Mouse (Mus musculus) layer of hippocampus, adult 8-10 months (tissue): ENCODE data around the gene Olfr60. TPM values are rescaled to one million over a fixed set of nuclear protein-coding genes. Genes with fewer than 3 reads are reported as not detected.

Experiments
- DNase-seq, 2 experiments: peaks; one replicate each; pipeline ENCODE4 v3.0.0; 2022; ENCODE audit warnings: low spot score in 2 of 2
- total RNA-seq, 4 experiments: library from RNA; stranded (reverse); gene quantifications; 2 replicates each; pipeline ENCODE4 v1.2.4; 2022

Gene Olfr60
- total RNA-seq, result not detected

GRCm38 (mm10) chr7:140361571-140361970 is at the start of gene Olfr60:
Olfr60 (minus strand) TSS chr7:140361671.
- DNase-seq, result no peak

GRCm38 (mm10) chr7:140402818-140403217 is 41.3 kb upstream of the Olfr60 start, which contains the start of gene Olfr531:
Olfr531 (minus strand) TSS chr7:140402918.
- DNase-seq, result no peak

- DNase-seq, result no peak
Observed at GRCm38 (mm10) chr7:140376911-140377310, 15.4 kb upstream of the Olfr60 start.

- no peak for DNase-seq
Observed at GRCm38 (mm10) chr7:140376231-140376630, 14.8 kb upstream of the Olfr60 start, which contains the start of gene Olfr530. Olfr530 (minus strand) TSS chr7:140376331.

DNA sequence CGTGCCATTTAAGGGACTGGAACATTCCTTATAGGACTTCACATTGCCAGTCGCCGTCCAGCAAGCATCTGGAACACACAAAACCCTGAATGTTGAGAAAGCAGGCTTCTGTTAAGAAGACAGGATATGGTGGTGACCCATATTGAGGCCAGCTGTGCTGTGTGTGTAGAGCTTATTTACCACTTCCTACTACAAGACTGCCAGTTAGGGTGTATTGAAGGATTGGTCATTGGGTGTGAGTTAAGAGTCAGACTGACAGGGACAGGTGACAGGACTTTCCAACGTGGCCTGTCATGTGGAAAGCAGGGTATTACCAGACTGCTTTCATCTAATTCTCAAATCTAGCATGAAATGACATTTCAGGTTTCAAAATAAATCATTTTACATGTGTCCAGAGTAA is 12.8 kb upstream of the Olfr60 start:
- no peak for DNase-seq

- DNase-seq, result no peak
Observed at GRCm38 (mm10) chr7:140333717-140334116, 27.8 kb downstream of the Olfr60 start, which contains the start of gene Olfr527. Olfr527 (plus strand) TSS chr7:140334017.

GRCm38 (mm10) chr7:140329766-140330304 is 31.6 kb downstream of the Olfr60 start:
- DNase-seq, result no peak

DNA sequence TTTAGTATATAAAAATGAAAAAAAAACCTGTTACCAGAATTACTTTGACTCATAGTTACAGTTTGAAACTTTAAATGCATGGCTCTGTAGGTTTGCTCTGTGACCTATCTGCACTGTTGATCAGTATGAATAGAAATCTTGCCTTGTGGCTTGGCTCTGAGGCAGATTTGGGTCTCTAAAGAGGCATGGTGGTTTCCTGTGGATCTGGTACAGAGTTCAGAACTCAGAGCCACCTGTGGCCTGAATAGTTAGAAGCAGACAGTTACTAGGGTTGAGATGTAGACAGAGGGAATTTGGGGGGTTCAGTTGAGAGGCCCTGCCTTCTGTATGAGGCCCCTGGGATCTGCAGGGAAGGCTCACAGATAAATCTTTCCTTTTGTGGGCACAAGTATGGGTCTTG is 40.3 kb downstream of the Olfr60 start:
- DNase-seq, result no peak

DNA sequence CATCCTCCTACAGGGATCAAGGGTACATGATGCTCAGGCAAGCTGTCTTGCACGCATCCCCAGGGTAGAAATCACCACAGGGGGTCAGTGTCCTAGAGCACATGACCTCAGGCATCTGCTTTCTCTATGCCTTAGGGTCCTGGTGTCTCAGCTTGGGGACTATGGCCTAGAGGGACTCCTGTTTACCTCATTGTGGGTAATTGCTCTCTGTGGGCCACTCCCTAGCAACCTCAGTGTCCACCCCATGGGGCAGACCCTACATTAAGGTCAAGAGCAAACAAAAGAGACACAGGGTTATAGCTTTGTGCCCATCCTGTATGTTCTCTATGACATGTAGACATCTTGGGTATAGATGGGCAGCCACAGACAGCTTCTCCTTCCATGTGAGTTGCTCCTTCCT is 40.9 kb downstream of the Olfr60 start, which contains the start of gene Olfr525:
TSS of gene Olfr525 (plus strand) at position 301 of the 400 bp plus-strand sequence.
- no peak for DNase-seq

- DNase-seq, result no peak
Observed at GRCm38 (mm10) chr7:140319861-140320385, 41.5 kb downstream of the Olfr60 start.

DNA sequence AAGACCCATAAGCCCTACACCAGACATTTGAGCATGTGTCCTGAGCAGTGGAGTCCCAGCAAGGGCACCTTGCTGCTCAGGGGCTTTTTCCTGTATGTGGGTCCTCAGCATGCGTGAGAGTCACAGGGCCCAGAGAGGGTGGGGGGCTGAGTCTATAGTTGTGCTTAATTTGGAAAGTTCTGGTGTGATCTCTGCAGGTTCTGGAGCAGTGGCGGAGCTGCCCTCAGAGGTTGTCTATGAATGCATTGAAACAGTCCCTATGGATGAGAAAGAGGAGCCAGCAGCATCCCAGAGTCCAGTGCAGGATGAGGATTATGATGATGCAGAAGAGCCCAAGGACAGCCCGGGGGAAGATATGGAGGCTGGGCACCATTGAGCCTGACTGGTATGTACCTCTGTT is 62.1 kb downstream of the Olfr60 start:
- DNase-seq, result no peak

GRCm38 (mm10) chr7:140296876-140297275 is 64.6 kb downstream of the Olfr60 start:
- no peak for DNase-seq

DNA sequence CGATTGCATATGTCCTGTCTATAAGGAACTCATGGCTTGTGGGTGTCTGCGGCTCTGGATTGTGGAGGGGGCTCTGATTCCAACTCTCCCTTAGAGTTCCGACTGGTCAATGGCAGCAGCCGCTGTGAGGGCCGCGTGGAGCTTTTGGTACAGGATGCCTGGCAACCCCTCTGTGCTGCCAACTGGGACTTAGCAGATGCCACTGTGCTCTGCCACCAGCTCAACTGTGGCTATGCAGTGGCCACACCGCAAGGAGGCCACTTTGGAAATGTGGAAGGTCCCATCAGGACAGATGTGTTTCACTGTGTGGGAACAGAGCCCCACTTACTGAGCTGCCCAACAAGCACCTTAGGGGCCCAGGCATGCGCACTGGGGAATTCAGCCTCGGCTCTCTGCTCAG is 65.7 kb downstream of the Olfr60 start:
- no peak for DNase-seq

Other genes with a start within 250 kb of the Olfr60 start
- gene Paox, start 245.9 kb downstream of the Olfr60 start, total RNA-seq, result 1 to 10 TPM; 6.1 to 6.5 (median 6.4) TPM
- 10 to 100 TPM; 61.4 to 68.6 (median 65.7) TPM for gene Echs1, start 245.2 kb downstream of the Olfr60 start, total RNA-seq
- gene Mtg1, start 224.1 kb downstream of the Olfr60 start, total RNA-seq, result 10 to 100 TPM; 27.2 to 34.8 (median 31.6) TPM
- 100 to 1,000 TPM; 149 to 157 (median 151) TPM for gene Sprn, start 206.8 kb downstream of the Olfr60 start, total RNA-seq
- gene Olfr522, start 196.9 kb downstream of the Olfr60 start, total RNA-seq, result not detected
- under 1 TPM in 1 of 4 experiments, not detected in 3; 0.39 TPM for gene Olfr523, start 188.5 kb downstream of the Olfr60 start, total RNA-seq
- not detected for gene Olfr524, start 155.7 kb downstream of the Olfr60 start, total RNA-seq
- under 1 TPM; 0.70 to 0.96 (median 0.74) TPM for gene Cd163l1, start 143.4 kb downstream of the Olfr60 start, total RNA-seq
- under 1 TPM in 3 of 4 experiments, not detected in 1; 0.16 to 0.22 (median 0.19) TPM for gene 5830411N06Rik, start 114.4 kb downstream of the Olfr60 start, total RNA-seq
- gene Olfr525, start 40.8 kb downstream of the Olfr60 start, total RNA-seq, result not detected
- gene Olfr527, start 27.7 kb downstream of the Olfr60 start, total RNA-seq, result not detected
- not detected for gene Olfr530, start 14.7 kb upstream of the Olfr60 start, total RNA-seq
- gene Olfr531, start 41.2 kb upstream of the Olfr60 start, total RNA-seq, result not detected
- not detected for gene Olfr532, start 60.0 kb upstream of the Olfr60 start, total RNA-seq
- not detected for gene Olfr533, start 101.7 kb upstream of the Olfr60 start, total RNA-seq
- gene Olfr535, start 122.5 kb upstream of the Olfr60 start, total RNA-seq, result under 1 TPM in 3 of 4 experiments, not detected in 1; 0.29 to 0.96 (median 0.43) TPM
- not detected for gene Olfr536, start 145.7 kb upstream of the Olfr60 start, total RNA-seq
- gene Olfr538, start 206.2 kb upstream of the Olfr60 start, total RNA-seq, result not detected
- under 1 TPM; 0.14 to 0.87 (median 0.40) TPM for gene Olfr46, start 239.6 kb upstream of the Olfr60 start, total RNA-seq